Mouse (Mus musculus) adrenal gland, postnatal 4 days (tissue): ENCODE results near the gene Umps. TPM values are rescaled to one million over a fixed set of nuclear protein-coding genes. Genes with fewer than 3 reads are reported as not detected.

Experiments used
- DNase-seq, 2 experiments: peaks; one replicate each; pipeline ENCODE4 v3.0.0; 2021 to 2022; ENCODE audit warnings: low spot score in 2 of 2, mixed read lengths in 2 of 2
- total RNA-seq, 2 experiments: library from RNA; stranded (reverse); gene quantifications; 2 replicates each; pipeline ENCODE4 v1.2.3; 2021

Umps gene
- total RNA-seq, 2 experiments from 2014 or later: 42.2 to 45.0 TPM

- DNase-seq: no peak
Measured at GRCm38 (mm10) chr16:33933411-33933810, 33.4 kb downstream of the Umps start.

DNA sequence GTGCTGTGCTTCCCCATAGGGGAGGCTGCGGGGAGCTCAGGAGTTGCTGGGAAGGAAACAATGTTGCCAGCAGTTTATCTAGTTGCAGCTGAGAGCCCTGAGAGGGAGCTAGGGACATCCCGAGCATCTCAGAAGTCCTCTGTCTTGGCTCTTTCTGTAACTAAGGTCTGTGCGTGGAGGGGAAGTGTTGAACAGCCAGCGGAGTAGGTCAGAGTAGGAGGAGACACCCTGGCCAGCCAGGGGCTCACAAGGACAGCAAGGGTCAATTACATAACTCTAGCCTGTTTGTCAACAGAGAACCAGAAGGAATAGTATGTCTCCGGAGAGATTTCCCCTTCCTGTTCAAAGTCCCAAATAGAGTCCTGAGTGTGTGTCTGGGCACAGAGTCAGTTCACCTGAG lies 34.7 kb downstream of the Umps start:
- no peak for DNase-seq

GRCm38 (mm10) chr16:33931682-33932081 lies 35.2 kb downstream of the Umps start:
- no peak for DNase-seq

DNA sequence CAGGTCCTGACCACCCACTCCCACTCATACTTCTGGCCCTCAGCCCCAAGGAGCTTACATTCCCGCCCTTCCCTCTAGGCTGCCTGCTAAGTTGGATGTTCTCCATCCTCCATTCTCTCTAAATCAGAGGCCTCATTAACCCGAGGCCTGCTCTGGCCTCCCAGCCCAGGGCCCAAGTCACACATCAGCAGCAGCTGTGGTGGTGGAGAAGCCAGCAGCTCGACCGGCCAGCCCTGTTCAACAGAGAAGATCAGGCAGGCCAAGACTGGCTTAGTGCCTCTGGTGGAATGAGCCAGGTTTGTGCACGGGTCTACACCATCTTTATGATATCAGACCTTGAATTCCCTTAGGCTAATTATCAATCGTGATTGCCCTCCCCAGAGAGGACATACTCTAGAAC lies 36.1 kb downstream of the Umps start:
- DNase-seq: no peak

GRCm38 (mm10) chr16:33928788-33929462 lies 37.9 kb downstream of the Umps start:
- peak in 1 of 2 experiments; percentile 38 for DNase-seq

DNA sequence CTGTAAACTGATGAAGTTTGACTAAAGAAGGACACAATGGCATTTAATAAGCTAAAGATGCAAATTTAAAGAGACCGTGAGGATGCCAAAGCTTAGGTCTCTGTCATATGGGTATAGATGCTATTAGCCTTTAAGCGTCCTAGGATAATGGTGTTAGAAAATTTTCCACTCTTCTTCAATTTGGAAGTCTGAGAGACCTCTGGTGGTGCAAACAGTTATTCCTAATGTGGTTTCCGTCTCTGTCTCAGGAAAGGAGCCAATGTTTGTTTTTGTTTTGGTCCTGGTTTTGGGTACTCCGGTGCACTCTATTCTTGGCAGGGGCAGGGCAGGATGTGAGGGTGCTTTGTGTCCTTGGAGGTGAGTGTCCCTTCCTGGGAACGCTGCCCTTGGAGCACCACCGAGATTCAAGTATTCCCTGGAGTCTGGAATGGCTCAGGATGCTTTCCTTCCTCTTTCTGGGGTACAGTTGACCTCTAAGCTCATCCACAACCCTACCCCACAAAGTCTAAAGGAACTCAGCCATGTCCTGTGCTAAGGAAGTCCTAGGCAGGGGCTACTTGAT lies 39.5 kb downstream of the Umps start:
- no peak for DNase-seq

DNA sequence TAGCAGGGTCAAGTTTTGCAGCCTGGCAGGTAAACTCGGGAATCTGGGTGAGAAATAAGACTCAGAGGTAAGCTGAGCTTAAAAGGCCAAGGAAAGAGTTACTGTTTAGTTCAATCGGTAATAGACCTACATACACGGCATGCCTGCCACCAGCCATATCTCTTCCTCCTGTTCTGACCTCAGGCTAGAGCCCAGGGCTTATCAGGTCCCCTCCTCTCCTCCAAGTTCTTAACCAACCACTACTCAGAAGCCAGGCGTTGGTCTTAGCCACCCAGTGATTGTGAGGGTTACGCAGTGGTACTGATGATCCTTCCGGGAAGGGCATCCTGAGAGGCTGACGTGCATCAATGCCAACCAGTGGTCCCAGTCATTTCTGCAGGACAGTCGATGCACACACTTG lies 43.1 kb downstream of the Umps start:
- DNase-seq: no peak

DNA sequence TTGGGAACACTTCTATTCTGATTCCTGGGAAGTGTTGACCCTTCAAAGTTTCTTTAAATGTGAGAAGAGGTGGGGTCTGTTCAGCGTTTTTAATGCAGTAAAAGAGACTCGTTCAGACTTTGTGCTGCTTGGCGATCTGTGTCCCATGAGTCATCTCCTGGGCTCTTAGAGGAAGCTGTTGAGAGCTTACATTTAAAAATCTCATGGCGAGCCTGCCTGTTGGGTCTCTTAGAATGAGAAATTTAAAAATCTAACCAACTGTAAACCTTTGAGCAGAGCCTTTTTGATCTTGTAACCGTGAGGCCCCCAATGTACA lies 43.9 kb downstream of the Umps start:
- DNase-seq: no peak

- DNase-seq: no peak
Measured at GRCm38 (mm10) chr16:33922111-33923000, 44.5 kb downstream of the Umps start.

DNA sequence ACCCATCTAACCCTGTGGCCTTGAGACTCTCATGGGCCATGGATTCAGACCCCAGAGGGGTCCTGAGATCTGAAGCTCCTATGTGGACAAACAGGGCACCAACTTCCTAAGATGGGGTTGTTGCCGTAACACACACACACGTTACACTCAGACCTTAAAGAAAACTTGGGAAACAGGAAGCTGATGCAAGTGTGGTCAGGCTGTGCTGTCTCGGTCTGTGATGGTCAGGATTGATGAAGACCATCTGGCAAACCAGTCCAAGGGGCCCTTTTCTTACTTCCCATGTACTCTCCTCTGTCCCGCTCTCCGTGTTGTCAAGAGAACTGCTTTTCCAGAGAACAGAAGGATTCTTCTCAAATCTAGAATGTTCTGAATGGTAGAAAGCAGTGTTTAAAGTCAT lies 45.3 kb downstream of the Umps start:
- DNase-seq: no peak

- DNase-seq: no peak
Measured at GRCm38 (mm10) chr16:33917926-33918325, 48.9 kb downstream of the Umps start.

GRCm38 (mm10) chr16:33917390-33917789 lies 49.4 kb downstream of the Umps start:
- DNase-seq: no peak

DNA sequence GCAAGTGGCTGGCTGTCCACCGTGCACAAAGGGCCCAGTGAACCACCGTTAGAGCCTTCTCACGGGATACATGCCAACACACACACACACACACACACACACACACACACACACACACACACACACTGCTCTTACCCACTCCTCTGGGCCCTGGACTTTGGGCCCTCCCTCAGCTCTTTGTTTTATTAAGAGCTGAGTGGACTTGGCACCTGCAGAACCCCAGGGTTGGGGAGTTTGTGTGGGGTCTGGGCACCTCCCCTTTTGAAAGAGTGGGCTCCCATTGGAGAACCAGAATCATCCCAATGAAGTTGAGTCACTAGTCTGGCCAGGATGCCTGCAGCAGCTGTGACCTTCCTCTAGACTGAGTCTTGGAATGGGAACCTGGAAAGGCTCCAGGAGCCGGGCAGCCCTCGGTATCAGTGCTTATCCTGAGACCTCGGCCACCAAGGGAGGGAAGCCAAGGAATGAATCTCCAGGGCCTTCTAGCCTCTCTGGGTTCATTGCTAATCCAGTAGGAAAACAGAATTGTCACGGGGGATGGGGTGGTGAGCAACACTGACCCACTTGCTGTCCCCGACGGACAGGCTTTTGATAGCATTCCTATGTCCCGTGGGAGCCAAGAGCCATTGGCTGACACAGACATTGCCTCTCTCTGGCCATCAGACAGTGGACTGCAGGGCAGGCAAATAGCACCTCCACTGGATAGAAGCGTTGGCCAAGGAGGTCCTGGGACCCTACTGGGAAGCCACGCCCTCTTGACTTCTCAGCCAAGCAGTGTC lies 50.2 kb downstream of the Umps start:
- DNase-seq: peak; percentile 38 to 71

GRCm38 (mm10) chr16:33914997-33915396 lies 51.8 kb downstream of the Umps start:
- no peak for DNase-seq

DNA sequence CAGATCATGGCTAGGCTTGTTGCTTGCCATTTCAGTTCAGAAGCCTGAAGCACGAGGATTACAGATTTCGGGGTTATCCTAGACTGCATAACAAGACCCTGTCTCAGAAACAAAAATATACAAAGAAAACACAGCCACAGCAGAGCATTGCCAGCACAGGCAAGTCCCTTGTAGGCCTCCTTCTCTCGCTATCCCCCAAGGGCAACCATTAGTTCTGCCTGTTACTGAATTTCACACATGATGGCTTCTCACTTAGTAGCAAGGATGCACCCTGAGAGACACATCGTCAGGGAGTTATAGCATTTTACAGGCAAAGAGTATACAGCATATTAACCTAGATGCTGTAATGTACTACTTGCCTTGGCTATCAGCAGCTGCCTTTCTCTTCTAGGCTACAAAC lies 58.6 kb downstream of the Umps start:
- no peak for DNase-seq

Other genes with a start within 250 kb of the Umps start
- gene Muc13, start 173.0 kb downstream of the Umps start, total RNA-seq: under 1 TPM; 0.14 TPM
- 100 to 1,000 TPM; 173 to 175 TPM for gene Itgb5, start 137.4 kb downstream of the Umps start, total RNA-seq